8 mouse cellular contexts compared by ENCODE assay signal in genomic region chr7:49303600-49304411, GRCm38 (mm10).
DNase-seq lines count a peak whose midpoint lies in the region; ATAC-seq and TF ChIP-seq lines count a peak whose summit lies in the region.

No protein-coding gene starts in this region.

- H3K27ac ChIP-seq in heart, embryonic 14.5 days (replicated peaks in 1 of 2; ENCODE audit: control insufficient read depth in 1 of 2, insufficient read depth in 1 of 2, low read depth in 2 of 2, low read length in 2 of 2), result no peak overlapping the region
- H3K27ac ChIP-seq in hindbrain, embryonic 10.5 days, result peak overlapping the region; percentile 77
- H3K27ac ChIP-seq in thymus, adult 2 months (ENCODE audit: control insufficient read depth, insufficient read depth, low read length), result no peak overlapping the region
- H3K27ac ChIP-seq in cerebellum, adult 2 months (ENCODE audit: insufficient read depth, low read length), result no peak overlapping the region

- no peak for DNase-seq in heart, postnatal 36 days
- peak; percentile 40 for DNase-seq in R1 (ENCODE audit: low read depth, low spot score)
- peak; percentile 55 for DNase-seq in hindbrain, embryonic 10.5 days (ENCODE audit: low spot score)
- DNase-seq in lung, postnatal 36 days, result peak; percentile 34
- no peak for DNase-seq in thymus, adult 2 months
- DNase-seq in urinary bladder, postnatal 36 days (ENCODE audit: low spot score in 2 of 2), result no peak
- no peak for DNase-seq in cerebellum, adult 2 months

- no peak for TF ChIP-seq CTCF in thymus, adult 2 months (IDR thresholded peaks at IDR 0.05; ENCODE audit: borderline replicate concordance, control insufficient read depth, extremely low read depth, insufficient read depth, low read length, poor library complexity)
- TF ChIP-seq CTCF in cerebellum, adult 2 months (IDR thresholded peaks at IDR 0.05; ENCODE audit: borderline replicate concordance, insufficient read depth, low read depth, low read length), result no peak

- H3K9ac ChIP-seq in heart, embryonic 14.5 days (ENCODE audit: low read length), result peak overlapping the region; percentile 54; the same call in 1 of the 2 replicates

- H3K36me3 ChIP-seq in heart, embryonic 14.5 days (ENCODE audit: control insufficient read depth, insufficient read depth, low read length), result no peaks in the 10 kb centered on the region
- no peaks in the 10 kb centered on the region for H3K36me3 ChIP-seq in hindbrain, embryonic 10.5 days
- no peaks in the 10 kb centered on the region for H3K36me3 ChIP-seq in thymus, adult 2 months (ENCODE audit: control insufficient read depth, insufficient read depth, low read length)

- ATAC-seq in heart, embryonic 14.5 days (ENCODE audit: insufficient number of reproducible peaks, insufficient read depth, low FRiP score, low read depth), result no peak

- WGBS in heart, embryonic 14.5 days, result 4% methylated on average over 30 of the region's 31 CpGs
- under 1% methylated on average over 31 of the region's 31 CpGs for WGBS in hindbrain, embryonic 10.5 days
- 7% methylated on average over 31 of the region's 31 CpGs for WGBS in thymus, adult 2 months
- WGBS in cerebellum, adult 2 months, result 41% methylated on average over 31 of the region's 31 CpGs

- peak overlapping the region; percentile 21 to 32 for H3K4me3 ChIP-seq in heart, embryonic 14.5 days (ENCODE audit: control insufficient read depth in 1 of 2, insufficient read depth in 1 of 2, low read depth in 1 of 2, low read length in 2 of 2)
- H3K4me3 ChIP-seq in hindbrain, embryonic 10.5 days, result peak overlapping the region; percentile 57
- peak overlapping the region; percentile 2; the same call in 1 of the 2 replicates for H3K4me3 ChIP-seq in thymus, adult 2 months (ENCODE audit: control insufficient read depth, insufficient read depth, low read length)
- H3K4me3 ChIP-seq in cerebellum, adult 2 months (replicated peaks; ENCODE audit: insufficient read depth, low read depth, low read length), result no peak overlapping the region

- intact Hi-C loops in heart, postnatal 36 days (cut with DNase I), result no loop called here

- TF ChIP-seq POLR2A in thymus, adult 2 months (IDR thresholded peaks at IDR 0.05; ENCODE audit: control insufficient read depth, extremely low read depth, insufficient read depth, low read length, poor library complexity), result no peak
- TF ChIP-seq POLR2A in cerebellum, adult 2 months (IDR thresholded peaks at IDR 0.05; ENCODE audit: borderline replicate concordance, insufficient read depth, low read length), result no peak

- H3K4me2 ChIP-seq in heart, embryonic 14.5 days (ENCODE audit: low read length), result peak overlapping the region; percentile 78

- H3K4me1 ChIP-seq in heart, embryonic 14.5 days (ENCODE audit: control insufficient read depth in 2 of 2, insufficient read depth in 2 of 2, low read length in 2 of 2), result peaks cover 9 to 21% of the 10 kb centered on the region in 2 experiments; a peak in 3 of 4 replicates
- H3K4me1 ChIP-seq in hindbrain, embryonic 10.5 days (replicated peaks), result peaks cover 51% of the 10 kb centered on the region
- H3K4me1 ChIP-seq in thymus, adult 2 months (replicated peaks; ENCODE audit: control insufficient read depth, insufficient read depth, low read length), result no peaks in the 10 kb centered on the region; the same call in 1 of the 2 replicates
- peaks cover 17% of the 10 kb centered on the region for H3K4me1 ChIP-seq in cerebellum, adult 2 months (ENCODE audit: control insufficient read depth, insufficient read depth, low read length)

- peaks cover 7% of the 10 kb centered on the region; the same call in 1 of the 2 replicates for H3K27me3 ChIP-seq in heart, embryonic 14.5 days (ENCODE audit: control insufficient read depth, insufficient read depth, low read length)
- peaks cover 42% of the 10 kb centered on the region for H3K27me3 ChIP-seq in hindbrain, embryonic 10.5 days (ENCODE audit: insufficient read depth, poor library complexity, severe bottlenecking)
- H3K27me3 ChIP-seq in thymus, adult 2 months (ENCODE audit: control insufficient read depth, insufficient read depth, low read length), result no peaks in the 10 kb centered on the region
- H3K27me3 ChIP-seq in cerebellum, adult 2 months (ENCODE audit: control insufficient read depth, insufficient read depth, low read length), result no peaks in the 10 kb centered on the region

- no peaks in the 10 kb centered on the region for H3K9me3 ChIP-seq in heart, embryonic 14.5 days (ENCODE audit: control insufficient read depth, low read length)
- no peaks in the 10 kb centered on the region for H3K9me3 ChIP-seq in hindbrain, embryonic 10.5 days

Comparison
In these comparisons a context has a peak if more than half of its experiments do, and no peak if none do; other contexts are left out.
1. DNase-seq: peak in R1 (single experiment), hindbrain, embryonic 10.5 days (single experiment) and lung, postnatal 36 days (single experiment); none in heart, postnatal 36 days (0 of 2), thymus, adult 2 months (single experiment), urinary bladder, postnatal 36 days (0 of 2) and cerebellum, adult 2 months (0 of 2).